Mouse (Mus musculus) megakaryocyte-erythroid progenitor cell, adult 5 weeks (primary cell): ENCODE measurements around the gene Kcnmb1. TPM values are rescaled to one million over a fixed set of nuclear protein-coding genes. Genes with fewer than 3 reads are reported as not detected.

Experiments used
- polyA plus RNA-seq: library from polyadenylated mRNA; stranded (reverse); fragments of >175 nt; gene quantifications from 2 replicates; pipeline ENCODE4 v1.2.3, GENCODE M21; 2012

Gene Kcnmb1
- not detected in 2 replicates for polyA plus RNA-seq

DNA sequence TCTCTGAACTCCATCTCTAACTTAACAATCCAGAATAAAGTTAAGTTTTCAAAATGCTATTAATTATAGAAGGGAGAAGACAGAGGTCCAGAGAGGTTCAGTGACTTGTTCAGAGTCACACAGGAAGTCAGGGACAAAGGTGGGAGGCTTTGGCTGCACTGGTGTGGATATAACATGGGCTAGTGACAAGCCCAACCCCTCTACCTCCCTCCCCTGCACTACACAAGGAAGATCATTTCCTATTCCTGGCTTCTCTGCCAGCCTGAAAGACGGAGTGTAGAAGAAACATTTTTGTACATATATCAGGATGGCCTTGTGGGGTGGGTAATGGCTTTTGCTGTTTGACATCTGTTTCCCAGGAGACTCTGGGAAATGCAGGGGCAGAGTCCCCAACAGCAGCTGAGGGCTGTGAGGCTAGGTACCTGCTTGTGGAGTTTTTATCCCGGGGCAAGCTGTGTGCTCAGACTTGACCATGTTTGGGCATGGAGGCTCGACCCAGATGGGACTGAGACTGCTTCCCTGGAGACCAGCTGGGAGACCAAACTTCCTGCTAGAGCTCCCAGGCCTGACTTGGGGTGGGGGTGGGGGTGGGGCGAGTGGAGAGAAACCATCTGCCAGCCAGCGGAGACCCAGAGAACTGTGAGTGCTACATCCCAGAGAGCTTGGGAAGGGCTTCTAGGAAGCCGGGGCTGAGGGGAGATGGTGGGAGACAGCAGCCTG, at the start of gene Kcnmb1:
TSS of gene Kcnmb1 (plus strand) at position 326 of the 720 bp plus-strand sequence.

DNA sequence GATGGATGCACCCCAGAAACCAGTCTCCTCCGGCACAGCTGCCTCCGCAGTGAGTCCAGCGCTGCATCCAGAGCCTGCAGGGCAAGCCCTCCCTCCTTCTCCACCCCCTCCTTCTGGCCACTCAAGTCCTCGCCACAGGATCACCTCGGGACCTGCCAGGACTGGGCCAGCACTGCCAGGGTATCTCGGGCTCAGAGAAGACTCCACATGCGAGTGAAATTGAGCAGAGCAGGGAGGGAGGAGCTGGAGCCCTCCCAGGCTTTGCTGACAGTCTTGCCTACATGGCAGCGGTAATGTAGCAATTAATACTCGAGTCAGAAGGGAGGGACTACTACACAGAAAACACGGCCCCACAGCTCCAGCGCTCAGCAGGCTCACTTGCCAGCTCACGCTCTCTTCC, 30.1 kb downstream of the Kcnmb1 start, which contains the start of gene Kcnip1:
TSS of gene Kcnip1 (minus strand) at position 215 of the 400 bp plus-strand sequence.

Other genes starting within 250 kb of the Kcnmb1 start
- 0.04 TPM in 1 of 2 replicates, not detected in the other for gene Kcnip1, start 30.1 kb downstream of the Kcnmb1 start, polyA plus RNA-seq
- gene Lcp2, start 83.9 kb downstream of the Kcnmb1 start, polyA plus RNA-seq: 46.6 and 55.4 TPM in 2 replicates
- gene 4930469K13Rik, start 135.5 kb downstream of the Kcnmb1 start, polyA plus RNA-seq: not detected in 2 replicates
- not detected in 2 replicates for gene Foxi1, start 245.1 kb downstream of the Kcnmb1 start, polyA plus RNA-seq